Mouse (Mus musculus) ES-Bruce4 (cell line): ENCODE results near the gene Ccdc116. TPM values are rescaled to one million over a fixed set of nuclear protein-coding genes. Genes with fewer than 3 reads are reported as not detected.
A peak's percentile ranks its signal among the peaks of the same experiment; 100 is the strongest.

Experiments used
- H3K27ac ChIP-seq: 2 replicates; pipeline ENCODE4 v1.5.1; 2012; ENCODE audit warnings: low read length, inconsistent platforms; ENCODE audit not compliant: insufficient read depth
- H3K27me3 ChIP-seq: 2 replicates; pipeline ENCODE4 v1.6.1; 2012; ENCODE audit warnings: mild to moderate bottlenecking, low read length, inconsistent platforms; ENCODE audit not compliant: control insufficient read depth, poor library complexity, insufficient read depth, severe bottlenecking
- H3K36me3 ChIP-seq: 2 replicates; pipeline ENCODE4 v1.6.1; 2012; ENCODE audit warnings: inconsistent platforms, mild to moderate bottlenecking, low read length, moderate library complexity; ENCODE audit not compliant: control insufficient read depth, poor library complexity, insufficient read depth, severe bottlenecking
- H3K4me1 ChIP-seq: one replicate; pipeline ENCODE4 v1.8.1; 2011; ENCODE audit warnings: low read length; ENCODE audit not compliant: control insufficient read depth, insufficient read depth
- H3K4me3 ChIP-seq: 2 replicates; pipeline ENCODE4 v1.5.1; 2011; ENCODE audit warnings: low read depth, mild to moderate bottlenecking, low read length
- H3K9ac ChIP-seq: 2 replicates; pipeline ENCODE4 v1.6.1; 2012; ENCODE audit warnings: low read depth, mild to moderate bottlenecking, inconsistent platforms; ENCODE audit not compliant: poor library complexity, severe bottlenecking
- H3K9me3 ChIP-seq: replicated peaks from 2 replicates; pipeline ENCODE4 v1.6.1; 2012; ENCODE audit warnings: mild to moderate bottlenecking, low read length, inconsistent platforms; ENCODE audit not compliant: control insufficient read depth, poor library complexity, insufficient read depth, severe bottlenecking
- CTCF ChIP-seq: IDR thresholded peaks from one replicate; pipeline ENCODE4 v1.8.1; 2011; ENCODE audit warnings: low read depth, low read length
- EP300 ChIP-seq: IDR thresholded peaks from 2 replicates; pipeline ENCODE4 v1.6.1; 2011; ENCODE audit warnings: low read depth, low read length; ENCODE audit not compliant: insufficient read depth
- POLR2A ChIP-seq: IDR thresholded peaks from one replicate; pipeline ENCODE4 v1.8.1; 2011; ENCODE audit warnings: low read length; ENCODE audit not compliant: insufficient read depth
- polyA plus RNA-seq: library from polyadenylated mRNA; stranded (reverse); fragments of >200 nt; gene quantifications from 2 replicates; pipeline ENCODE4 v1.2.4, GENCODE M21; 2011; ENCODE audit warnings: low read depth; ENCODE audit not compliant: missing spikeins, insufficient read depth, insufficient read length

The Ccdc116 gene
- polyA plus RNA-seq, 1 experiment, result 1.7 TPM

- peak overlapping the region; percentile 43; the same call in 1 of the 2 replicates for H3K4me3 ChIP-seq
- peak overlapping the region; percentile 63 for H3K9ac ChIP-seq
- no peaks in the 10 kb centered on the region for H3K36me3 ChIP-seq
- H3K9me3 ChIP-seq, result no peaks in the 10 kb centered on the region
- TF ChIP-seq EP300 (no peak), POLR2A (no peak), CTCF (no peak)
- no peak overlapping the region for H3K27ac ChIP-seq
- H3K27me3 ChIP-seq, result no peaks in the 10 kb centered on the region
- H3K4me1 ChIP-seq, result no peaks in the 10 kb centered on the region
Measured at GRCm38 (mm10) chr16:17132906-17133200, 14.2 kb downstream of the Ccdc116 start.

GRCm38 (mm10) chr16:17132089-17132905 is 14.7 kb downstream of the Ccdc116 start, which contains the start of gene Sdf2l1:
Gene Sdf2l1, minus strand, starts transcription at chr16:17132383.
- Histone ChIP-seq H3K9ac (peak within 1 kb of the TSS; percentile 78), H3K4me3 (peak within 1 kb of the TSS; percentile 89), H3K36me3 (no peaks in the 10 kb centered on the region), H3K27me3 (no peaks in the 10 kb centered on the region), H3K27ac (no peak within 1 kb of the TSS), H3K9me3 (no peaks in the 10 kb centered on the region), H3K4me1 (no peaks in the 10 kb centered on the region)
- TF ChIP-seq EP300 (no peak), CTCF (peak; percentile 63), POLR2A (peak; percentile 46)

GRCm38 (mm10) chr16:17131191-17132088 is 15.6 kb downstream of the Ccdc116 start:
- Histone ChIP-seq H3K4me3 (peak overlapping the region; percentile 89), H3K9me3 (no peaks in the 10 kb centered on the region), H3K9ac (peak overlapping the region; percentile 78), H3K36me3 (no peaks in the 10 kb centered on the region), H3K27me3 (no peaks in the 10 kb centered on the region), H3K27ac (no peak overlapping the region), H3K4me1 (no peaks in the 10 kb centered on the region)
- no peak for TF ChIP-seq CTCF
- TF ChIP-seq EP300, result no peak
- no peak for TF ChIP-seq POLR2A

- peaks cover 2% of the 10 kb centered on the region for H3K4me1 ChIP-seq
- no peaks in the 10 kb centered on the region for H3K9me3 ChIP-seq
- H3K27me3 ChIP-seq, result no peaks in the 10 kb centered on the region
- no peak overlapping the region for H3K27ac ChIP-seq
- no peak overlapping the region for H3K9ac ChIP-seq
- no peaks in the 10 kb centered on the region for H3K36me3 ChIP-seq
- H3K4me3 ChIP-seq, result no peak overlapping the region
- no peak for TF ChIP-seq EP300
- TF ChIP-seq CTCF, result peak; percentile 77
- TF ChIP-seq POLR2A, result no peak
Measured at GRCm38 (mm10) chr16:17127292-17127691, 19.7 kb downstream of the Ccdc116 start.

GRCm38 (mm10) chr16:17124871-17125520 is 22.0 kb downstream of the Ccdc116 start, which contains the start of gene 2610318N02Rik:
Gene 2610318N02Rik, minus strand, starts transcription at chr16:17125167.
- Histone ChIP-seq H3K9me3 (no peaks in the 10 kb centered on the region), H3K4me1 (peaks cover 3% of the 10 kb centered on the region), H3K27ac (0 out of 2 replicates have a peak within 1 kb of the TSS, but pooled peaks have one; percentile 20), H3K27me3 (no peaks in the 10 kb centered on the region), H3K9ac (peak within 1 kb of the TSS; percentile 81), H3K4me3 (peak within 1 kb of the TSS; percentile 92), H3K36me3 (peaks cover 8% of the 10 kb centered on the region; the same call in 1 of the 2 replicates)
- peak; percentile 78 for TF ChIP-seq POLR2A
- TF ChIP-seq CTCF, result no peak
